8 mouse cellular contexts compared by ENCODE assay signal in the genomic region with DNA sequence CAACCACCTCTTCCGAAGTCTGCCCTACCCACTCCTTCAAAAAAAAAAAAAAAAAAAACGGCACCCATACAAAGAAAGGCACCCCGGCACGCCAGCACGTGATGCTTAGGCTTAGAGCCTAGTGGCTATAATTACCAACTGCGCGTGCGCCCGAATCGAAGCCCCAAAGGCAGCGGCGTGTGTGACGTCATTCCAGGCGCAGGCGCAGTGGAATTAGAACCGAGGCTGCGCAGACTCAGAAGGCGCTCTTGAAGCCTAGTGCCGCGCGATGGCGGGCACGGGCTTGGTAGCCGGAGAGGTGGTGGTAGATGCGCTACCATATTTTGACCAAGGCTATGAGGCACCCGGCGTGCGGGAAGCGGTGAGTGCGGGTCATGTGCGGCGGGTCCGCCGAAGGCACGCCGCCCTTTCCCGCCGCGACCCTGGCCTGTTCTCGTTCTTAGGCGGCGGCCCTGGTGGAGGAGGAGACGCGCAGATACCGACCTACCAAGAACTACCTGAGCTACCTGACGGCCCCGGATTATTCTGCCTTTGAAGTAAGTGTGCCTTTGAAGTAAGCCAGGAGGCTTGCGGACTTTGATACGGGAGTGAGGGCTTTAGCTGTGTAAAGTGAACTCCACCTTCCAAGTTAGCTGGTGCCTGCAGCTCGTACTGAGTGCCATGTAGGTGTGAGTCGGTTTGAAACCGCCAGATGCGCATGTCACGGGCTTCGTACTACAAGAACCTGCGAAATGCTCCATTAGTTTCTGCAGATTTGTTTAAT. TPM values are rescaled to one million over a fixed set of nuclear protein-coding genes. Genes with fewer than 3 reads are reported as not detected.
DNase-seq lines count a peak whose midpoint lies in the region; ATAC-seq lines count a peak whose summit lies in the region.

A gene (plus strand): TSS at position 151 of the 763 bp plus-strand sequence.

- H3K27me3 ChIP-seq in heart, embryonic 13.5 days (replicated peaks), result no peaks in the 10 kb centered on the region
- no peaks in the 10 kb centered on the region for H3K27me3 ChIP-seq in liver, embryonic 12.5 days (replicated peaks)
- H3K27me3 ChIP-seq in stomach, embryonic 15.5 days (replicated peaks), result no peaks in the 10 kb centered on the region

- H3K9ac ChIP-seq in heart, embryonic 13.5 days, result peak within 1 kb of the TSS; percentile 94
- peak within 1 kb of the TSS; percentile 88 for H3K9ac ChIP-seq in liver, embryonic 12.5 days
- H3K9ac ChIP-seq in stomach, embryonic 15.5 days, result peak within 1 kb of the TSS; percentile 80

- peaks cover 43% of the 10 kb centered on the region for H3K36me3 ChIP-seq in heart, embryonic 13.5 days
- peaks cover 62% of the 10 kb centered on the region for H3K36me3 ChIP-seq in liver, embryonic 12.5 days
- peaks cover 11% of the 10 kb centered on the region; the same call in 1 of the 2 replicates for H3K36me3 ChIP-seq in stomach, embryonic 15.5 days

- WGBS in heart, embryonic 13.5 days, result under 1% methylated on average over 56 of the region's 56 CpGs
- WGBS in liver, embryonic 12.5 days (ENCODE audit: insufficient replicate concordance), result under 1% methylated on average over 56 of the region's 56 CpGs
- under 1% methylated on average over 56 of the region's 56 CpGs for WGBS in stomach, embryonic 15.5 days

- peak within 1 kb of the TSS; percentile 90 for H3K4me2 ChIP-seq in heart, embryonic 13.5 days
- H3K4me2 ChIP-seq in liver, embryonic 12.5 days, result peak within 1 kb of the TSS; percentile 86
- peak within 1 kb of the TSS; percentile 69 for H3K4me2 ChIP-seq in stomach, embryonic 15.5 days

- DNase-seq in CD4-positive helper T cell, adult 2 months (ENCODE audit: low read depth, low spot score), result peak; percentile 98
- DNase-seq in brain, embryonic 18.5 days (ENCODE audit: low read depth, low spot score), result peak; percentile 96
- DNase-seq in kidney, postnatal 10 days, result peak; percentile 100
- DNase-seq in natural killer cell, adult 2 months (ENCODE audit: low spot score in 2 of 2), result peak; percentile 98 to 99

- peak; percentile 92 for ATAC-seq in erythroid progenitor cell, adult 5-6 weeks (replicated peaks; ENCODE audit: low FRiP score, poor library complexity, severe bottlenecking)
- peak; percentile 89 for ATAC-seq in heart, embryonic 13.5 days (ENCODE audit: extremely low read depth, insufficient number of reproducible peaks, low FRiP score, low TSS enrichment)
- peak; percentile 92 for ATAC-seq in liver, embryonic 12.5 days
- peak; percentile 94 for ATAC-seq in stomach, embryonic 15.5 days (ENCODE audit: insufficient read depth, low FRiP score, low read depth)

- no peaks in the 10 kb centered on the region for H3K9me3 ChIP-seq in heart, embryonic 13.5 days
- no peaks in the 10 kb centered on the region for H3K9me3 ChIP-seq in liver, embryonic 12.5 days (replicated peaks)
- H3K9me3 ChIP-seq in stomach, embryonic 15.5 days, result no peaks in the 10 kb centered on the region

- H3K4me1 ChIP-seq in heart, embryonic 13.5 days, result peaks cover 17% of the 10 kb centered on the region
- peaks cover 52% of the 10 kb centered on the region for H3K4me1 ChIP-seq in liver, embryonic 12.5 days
- H3K4me1 ChIP-seq in stomach, embryonic 15.5 days, result peaks cover 6% of the 10 kb centered on the region; the same call in 1 of the 2 replicates

- peak within 1 kb of the TSS; percentile 74 for H3K27ac ChIP-seq in heart, embryonic 13.5 days (replicated peaks)
- H3K27ac ChIP-seq in liver, embryonic 12.5 days, result peak within 1 kb of the TSS; percentile 88
- H3K27ac ChIP-seq in stomach, embryonic 15.5 days, result peak within 1 kb of the TSS; percentile 74

- H3K4me3 ChIP-seq in heart, embryonic 13.5 days, result peak within 1 kb of the TSS; percentile 92
- H3K4me3 ChIP-seq in liver, embryonic 12.5 days, result peak within 1 kb of the TSS; percentile 87
- H3K4me3 ChIP-seq in stomach, embryonic 15.5 days (replicated peaks), result peak within 1 kb of the TSS; percentile 78

RNA-seq across cellular contexts. Expression of the gene that starts here (rescaled TPM):
- 125 and 145 TPM in 2 replicates for total RNA-seq in erythroid progenitor cell, adult 5-6 weeks (2015; ENCODE audit: low replicate concordance)
- 108 and 197 TPM in 2 replicates for total RNA-seq in erythroid progenitor cell, adult 5-6 weeks (2017; ENCODE audit: low replicate concordance)
- polyA plus RNA-seq in heart, embryonic 13.5 days (2015; fragmentation: Nextera tagmentation; extraction: Ambion mirVana), result 121 and 139 TPM in 2 replicates
- polyA plus RNA-seq in liver, embryonic 12.5 days (2016; fragmentation: Nextera tagmentation; extraction: Ambion mirVana), result 235 and 237 TPM in 2 replicates
- polyA plus RNA-seq in stomach, embryonic 15.5 days (2015; fragmentation: Nextera tagmentation; extraction: Ambion mirVana), result 199 and 207 TPM in 2 replicates

Comparison
In these comparisons a context has a peak if more than half of its experiments do, and no peak if none do; other contexts are left out.
1. Peak in every context shown above with its lines: DNase-seq, ATAC-seq, H3K4me3 ChIP-seq and H3K27ac ChIP-seq.